Mouse (Mus musculus) A20 (cell line): ENCODE measurements around the gene Spta1.

ENCODE experiments used
- DNase-seq: peaks from one replicate; pipeline ENCODE4 v3.0.0-alpha.2; 2011; ENCODE audit warnings: low read depth, low spot score

Spta1 gene

DNA sequence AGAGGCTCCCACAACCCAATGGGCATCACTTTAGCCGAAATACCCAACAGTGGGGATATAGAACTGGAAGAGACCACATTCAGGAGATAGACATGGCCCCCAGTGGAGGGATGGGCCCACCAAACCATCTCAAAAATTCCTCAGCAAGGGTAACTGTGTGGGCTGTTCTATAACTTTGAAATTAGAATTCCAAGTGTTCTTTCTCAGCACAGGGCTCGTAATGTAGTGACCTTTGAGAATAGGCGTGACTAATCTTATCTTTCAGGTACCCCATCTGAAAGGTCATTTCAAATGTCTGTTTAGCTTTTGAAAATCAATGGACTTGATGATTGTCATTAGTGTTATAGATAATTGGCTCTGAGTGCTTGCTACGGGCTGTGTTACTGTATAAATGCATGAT is 95.2 kb downstream of the Spta1 start:
- DNase-seq = no peak

GRCm38 (mm10) chr1:174269162-174269561 is 96.6 kb downstream of the Spta1 start:
- no peak for DNase-seq

- no peak for DNase-seq
Observed at GRCm38 (mm10) chr1:174270643-174271042, 98.1 kb downstream of the Spta1 start.
